Comparison of ENCODE assay signal across 8 mouse cellular contexts in genomic region chr16:33516807-33517565, GRCm38 (mm10). TPM values are rescaled to one million over a fixed set of nuclear protein-coding genes. Genes with fewer than 3 reads are reported as not detected.
DNase-seq lines count a peak whose midpoint lies in the region; ATAC-seq lines count a peak whose summit lies in the region.

Gene Slc12a8 (plus strand): TSS chr16:33517328.

- 7% methylated on average over 27 of the region's 27 CpGs for WGBS in liver, embryonic 11.5 days

- DNase-seq in adrenal gland, postnatal 36 days: peak; percentile 6 to 20
- DNase-seq in adrenal gland, postnatal 10 days: no peak
- DNase-seq in cerebellum, postnatal 36 days: peak; percentile 41 to 49
- peak; percentile 13 for DNase-seq in heart, adult 8-10 months (ENCODE audit: low spot score)
- peak; percentile 32 for DNase-seq in kidney, postnatal 14 days
- DNase-seq in liver, embryonic 11.5 days (ENCODE audit: low spot score): no peak
- DNase-seq in right cerebral cortex, adult 18-20 months: peak; percentile 75

- H3K9me3 ChIP-seq in liver, embryonic 11.5 days (ENCODE audit: control insufficient read depth, low read length): no peaks in the 10 kb centered on the region

- peak within 1 kb of the TSS; percentile 64 for H3K4me2 ChIP-seq in liver, embryonic 11.5 days

- no peaks in the 10 kb centered on the region for H3K36me3 ChIP-seq in liver, embryonic 11.5 days (ENCODE audit: control insufficient read depth, insufficient read depth, low read length)

- H3K27ac ChIP-seq in liver, embryonic 11.5 days (ENCODE audit: low read depth, low read length): no peak within 1 kb of the TSS

- H3K4me1 ChIP-seq in liver, embryonic 11.5 days (replicated peaks; ENCODE audit: control insufficient read depth, insufficient read depth, low read length): no peaks in the 10 kb centered on the region

- H3K4me3 ChIP-seq in liver, embryonic 11.5 days (ENCODE audit: low read depth, low read length): peak within 1 kb of the TSS; percentile 25; the same call in 1 of the 2 replicates

- peaks cover 5% of the 10 kb centered on the region for H3K27me3 ChIP-seq in liver, embryonic 11.5 days (replicated peaks; ENCODE audit: control insufficient read depth, insufficient read depth, low read length)

- H3K9ac ChIP-seq in liver, embryonic 11.5 days (ENCODE audit: low read depth, low read length): no peak within 1 kb of the TSS

- ATAC-seq in liver, embryonic 11.5 days (replicated peaks; ENCODE audit: low FRiP score): no peak
- ATAC-seq in erythroblast, adult 5-6 weeks (replicated peaks; ENCODE audit: low FRiP score, poor library complexity, severe bottlenecking): no peak

RNA-seq across cellular contexts. Expression of gene Slc12a8, which starts in this region (rescaled TPM):
- total RNA-seq in adrenal gland, postnatal 36 days (2021): under 1 TPM; 0.76 to 0.93 TPM
- total RNA-seq in adrenal gland, postnatal 10 days (2021): 1 to 10 TPM in 1 of 2 experiments, under 1 TPM in 1; 0.63 to 1.3 TPM
- total RNA-seq in heart, adult 8-10 months (2022): under 1 TPM; 0.34 to 0.72 (median 0.47) TPM
- polyA plus RNA-seq in liver, embryonic 11.5 days (2014; fragmentation: Nextera tagmentation; extraction: Ambion mirVana): 0.16 and 0.25 TPM in 2 replicates
- total RNA-seq in erythroblast, adult 5-6 weeks (2015; ENCODE audit: low replicate concordance): not detected in 2 replicates
- not detected in 2 replicates for total RNA-seq in erythroblast, adult 5-6 weeks (2017; ENCODE audit: low replicate concordance)

Comparison
In these comparisons a context has a peak if more than half of its experiments do, and no peak if none do; other contexts are left out.
1. Peak in DNase-seq in adrenal gland, postnatal 36 days; RNA of the gene not detected or under 1 TPM.
2. Peak in DNase-seq in heart, adult 8-10 months; RNA of the gene not detected or under 1 TPM.
3. DNase-seq: peak in cerebellum, postnatal 36 days (2 of 2), kidney, postnatal 14 days (single experiment) and right cerebral cortex, adult 18-20 months (single experiment); none in adrenal gland, postnatal 10 days (single experiment) and liver, embryonic 11.5 days (single experiment).